Mouse (Mus musculus) olfactory bulb, adult 2 months (tissue): ENCODE measurements at regions not wholly inside any gene's neighbourhood (a gene's known extent, or its start where the extent isn't known, plus 50 kb on each side); places are given as distances from the start of the nearest gene placed in this dataset.

Experiments used
- H3K27ac ChIP-seq: fragments of 200-500 bp; 2 replicates; pipeline ENCODE4 v1.5.1; 2012; ENCODE audit warnings: low read depth, low read length; ENCODE audit not compliant: insufficient read depth
- H3K4me1 ChIP-seq: fragments of 200-500 bp; 2 replicates; pipeline ENCODE4 v1.6.1; 2012; ENCODE audit warnings: low read length; ENCODE audit not compliant: control insufficient read depth, insufficient read depth
- H3K4me3 ChIP-seq: fragments of 200-500 bp; 2 replicates; pipeline ENCODE4 v1.5.1; 2012; ENCODE audit warnings: mild to moderate bottlenecking, low read depth, low read length, moderate library complexity; ENCODE audit not compliant: insufficient read depth
- CTCF ChIP-seq: fragments of 200-500 bp; IDR thresholded peaks from 2 replicates; pipeline ENCODE4 v1.5.1; 2012; ENCODE audit warnings: low read depth, mild to moderate bottlenecking, low read length, moderate library complexity; ENCODE audit not compliant: insufficient read depth
- POLR2A ChIP-seq: fragments of 200-500 bp; IDR thresholded peaks from 2 replicates; pipeline ENCODE4 v1.6.1; 2012; ENCODE audit warnings: mild to moderate bottlenecking, low read depth, low read length, moderate library complexity; ENCODE audit not compliant: insufficient read depth
- WGBS: fragments of 180-500 bp; shearing (Covaris S2); methylation state at CpG from one replicate; pipeline ENCODE4 v1.1.7; 2018; 5-methylcytosine and 5-hydroxymethylcytosine counted together

DNA sequence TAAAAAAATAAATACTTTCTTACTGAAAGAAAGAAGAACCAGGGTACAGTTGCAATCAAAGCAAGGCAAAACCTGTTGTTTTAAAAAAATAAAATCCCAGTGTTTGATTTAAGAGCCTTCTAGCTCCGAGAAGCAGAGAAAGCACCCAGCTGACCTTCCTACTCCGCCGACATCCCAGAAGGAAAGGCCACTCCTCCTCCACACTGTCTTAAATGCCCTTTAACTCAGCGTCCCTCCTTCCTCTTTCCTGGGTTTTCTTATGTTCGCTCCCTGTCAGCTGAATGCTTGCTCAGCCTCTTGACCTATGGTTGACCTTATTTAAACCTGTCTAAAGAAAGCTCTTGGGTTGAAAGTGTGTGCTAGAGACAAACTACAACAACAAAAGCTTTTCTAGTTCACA lies 79.1 kb downstream of the Sptssa start:
- no peak overlapping the region for H3K4me3 ChIP-seq
- TF ChIP-seq CTCF (no peak), POLR2A (no peak)
- 51% methylated on average over 5 of the region's 5 CpGs for WGBS
- H3K4me1 ChIP-seq: no peaks in the 10 kb centered on the region
- H3K27ac ChIP-seq: no peak overlapping the region

DNA sequence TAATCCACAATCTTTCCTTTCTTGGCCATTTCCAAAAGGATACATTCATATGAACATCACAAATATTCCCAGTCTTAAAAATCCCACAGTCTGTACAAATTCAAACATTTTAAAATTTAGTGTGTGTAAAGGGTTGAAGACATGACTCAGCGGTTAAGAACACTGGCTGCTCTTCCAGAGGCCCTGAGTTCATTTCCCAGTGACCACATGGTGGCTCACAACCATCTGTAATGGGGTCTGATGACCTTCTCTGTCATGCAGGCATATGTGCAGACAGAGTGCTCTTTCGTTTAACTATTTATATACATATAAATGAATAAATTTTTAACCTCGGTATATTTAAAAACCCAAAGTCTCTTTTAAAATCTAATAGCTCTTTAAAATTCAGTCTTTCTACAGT lies 79.6 kb downstream of the Sptssa start:
- H3K4me1 ChIP-seq: no peaks in the 10 kb centered on the region
- no peak for TF ChIP-seq CTCF
- TF ChIP-seq POLR2A: no peak
- no peak overlapping the region for H3K4me3 ChIP-seq
- no peak overlapping the region for H3K27ac ChIP-seq
- 84% methylated on average over 3 of the region's 3 CpGs for WGBS

DNA sequence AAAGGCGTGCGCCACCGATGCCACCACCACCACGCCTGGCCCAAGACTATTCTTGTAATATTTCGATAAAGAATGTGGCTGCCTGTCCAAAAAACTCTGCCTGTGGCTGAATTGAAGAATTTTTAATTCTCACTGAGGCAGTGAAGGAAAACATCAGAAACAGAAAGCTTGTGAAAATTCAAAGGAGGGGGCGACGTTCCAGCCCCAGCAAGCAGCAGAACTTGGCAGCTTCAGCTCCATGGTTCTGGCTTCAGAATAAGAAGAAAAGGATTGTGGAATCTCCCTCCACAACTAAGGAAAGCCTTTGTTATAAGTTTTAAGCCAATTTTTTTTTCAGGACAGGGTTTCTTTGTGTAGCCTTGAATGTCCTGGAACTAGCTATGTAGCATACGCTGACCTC lies 83.5 kb downstream of the Sptssa start:
- no peak overlapping the region for H3K4me3 ChIP-seq
- no peaks in the 10 kb centered on the region for H3K4me1 ChIP-seq
- H3K27ac ChIP-seq: no peak overlapping the region
- TF ChIP-seq POLR2A: no peak
- TF ChIP-seq CTCF: no peak
- 86% methylated on average over 8 of the region's 8 CpGs for WGBS

DNA sequence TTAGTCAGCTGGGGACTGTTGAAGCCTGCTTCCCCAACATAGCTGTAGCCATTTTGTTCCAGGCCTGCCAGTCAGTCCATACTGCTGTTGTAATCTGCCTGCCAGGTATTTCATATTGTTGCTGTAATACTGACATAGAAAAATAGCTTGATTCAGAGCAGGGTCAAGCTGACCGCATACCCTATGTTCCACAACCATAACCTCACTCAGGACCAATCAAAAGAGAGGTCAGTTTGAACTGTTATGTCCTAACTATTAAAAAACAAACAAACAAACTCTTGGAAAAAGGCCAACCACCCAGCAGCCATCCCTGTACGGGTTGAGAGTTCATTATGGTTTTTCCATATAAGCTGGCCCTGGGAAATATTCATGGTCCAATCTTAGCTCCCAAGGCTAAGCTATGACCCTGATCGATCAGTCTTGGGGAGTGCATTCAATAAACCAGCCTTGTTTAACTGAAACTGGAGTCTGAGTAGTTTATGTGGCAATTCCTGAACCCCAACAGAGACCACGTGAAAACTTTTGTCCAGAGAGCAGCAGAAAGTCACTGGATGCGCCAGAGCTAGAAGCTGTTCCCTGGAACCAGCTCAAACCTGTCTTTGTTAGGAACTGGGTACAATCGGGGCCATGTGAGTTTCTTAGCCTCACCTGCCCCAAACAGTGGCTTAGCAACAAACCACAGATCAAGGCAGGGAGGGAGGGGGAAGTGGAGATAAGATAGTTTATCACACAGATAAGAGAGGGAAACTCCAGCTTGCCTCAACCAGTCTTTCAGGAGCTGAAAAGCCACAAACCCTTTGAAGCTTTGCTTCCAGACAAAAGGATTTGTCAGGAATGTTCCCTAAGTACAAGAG lies 88.1 kb downstream of the Sptssa start:
- no peak overlapping the region for H3K4me3 ChIP-seq
- no peak overlapping the region for H3K27ac ChIP-seq
- H3K4me1 ChIP-seq: no peaks in the 10 kb centered on the region
- 83% methylated on average over 6 of the region's 6 CpGs for WGBS
- TF ChIP-seq CTCF (no peak), POLR2A (no peak)

DNA sequence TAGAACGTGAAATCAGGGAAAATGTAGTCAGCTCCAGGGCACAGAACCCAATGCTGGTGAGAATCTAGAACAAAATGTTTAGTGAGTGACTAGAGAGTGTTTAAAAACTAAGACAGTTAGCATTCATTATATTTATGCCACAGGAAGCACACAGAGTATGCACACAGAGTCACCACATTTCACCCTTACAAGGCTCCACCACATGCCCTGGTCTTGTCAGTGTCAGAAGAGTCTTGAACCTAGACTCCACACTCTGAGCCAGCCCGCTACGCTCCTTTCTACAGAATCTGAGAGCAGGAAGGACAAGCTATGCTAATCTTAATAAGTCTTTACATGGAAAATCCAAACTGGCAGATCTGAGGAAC lies 89.0 kb downstream of the Sptssa start:
- TF ChIP-seq POLR2A (no peak), CTCF (no peak)
- WGBS: 78% methylated on average over 3 of the region's 3 CpGs
- Histone ChIP-seq H3K27ac (no peak overlapping the region), H3K4me3 (no peak overlapping the region), H3K4me1 (no peaks in the 10 kb centered on the region)

DNA sequence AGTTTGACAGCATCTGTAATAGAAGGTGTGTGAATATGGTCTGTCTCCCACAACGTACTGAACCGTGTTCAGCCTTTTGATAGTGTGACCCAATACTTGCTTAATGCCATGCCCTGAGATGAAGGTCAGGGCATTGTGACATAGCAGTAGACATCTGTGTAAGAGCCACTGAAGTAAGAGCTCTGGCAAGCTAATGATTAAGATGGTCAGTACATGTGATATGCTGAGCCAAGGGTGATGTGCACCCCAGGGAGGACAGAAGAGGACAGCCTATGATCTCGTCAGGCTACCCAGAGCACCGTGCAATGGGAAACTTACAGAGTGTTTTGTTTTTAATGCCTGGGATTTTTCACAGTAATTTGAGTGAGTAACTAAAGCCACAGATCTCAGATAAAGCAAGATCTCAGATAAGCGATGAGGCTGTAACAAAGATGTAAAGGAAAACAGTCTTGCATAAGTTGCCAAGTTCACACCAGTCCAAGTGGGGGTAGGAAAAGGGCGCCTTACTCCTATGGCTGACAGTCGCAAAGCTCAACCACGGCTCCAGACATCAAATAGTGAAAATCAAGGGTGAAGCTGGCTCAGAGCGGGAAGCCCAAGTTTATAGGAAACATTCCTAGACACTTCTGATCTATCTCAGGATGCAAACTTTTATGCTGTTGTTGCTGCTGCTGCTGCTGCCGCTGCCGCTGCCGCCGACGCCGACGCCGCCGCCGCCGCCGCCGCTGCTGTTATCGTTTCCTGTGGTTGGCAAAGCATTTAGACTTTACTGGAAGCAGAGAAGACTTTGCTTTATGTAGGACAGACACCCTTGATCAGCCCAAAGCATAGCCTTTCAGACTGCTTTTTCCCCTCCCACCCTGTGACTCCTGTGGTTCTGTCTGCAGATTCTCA lies 89.6 kb downstream of the Sptssa start:
- TF ChIP-seq CTCF (no peak), POLR2A (no peak)
- Histone ChIP-seq H3K27ac (no peak overlapping the region), H3K4me1 (no peaks in the 10 kb centered on the region), H3K4me3 (no peak overlapping the region)
- 94% methylated on average over 23 of the region's 23 CpGs for WGBS

DNA sequence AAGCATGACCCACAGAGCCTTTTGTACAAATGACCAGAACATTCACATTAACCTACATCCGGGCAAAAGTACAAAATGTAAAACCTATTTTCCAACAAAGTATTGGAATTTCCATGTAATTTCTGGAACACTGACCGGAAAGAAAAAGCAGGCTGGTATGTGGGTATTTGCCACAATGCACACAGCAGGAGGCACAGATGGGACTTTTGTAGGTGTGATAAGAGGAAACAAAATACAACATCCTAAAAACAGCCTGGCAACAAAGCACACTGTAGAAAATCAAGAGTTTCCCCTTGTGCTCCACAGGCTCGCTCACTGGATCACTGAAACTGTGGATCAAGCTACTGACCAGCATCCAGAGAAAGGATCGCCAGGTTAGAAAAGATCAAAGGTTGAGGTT lies 94.4 kb downstream of the Sptssa start:
- Histone ChIP-seq H3K27ac (no peak overlapping the region), H3K4me1 (no peaks in the 10 kb centered on the region), H3K4me3 (no peak overlapping the region)
- TF ChIP-seq POLR2A (no peak), CTCF (no peak)
- WGBS: 86% methylated on average over 4 of the region's 4 CpGs

DNA sequence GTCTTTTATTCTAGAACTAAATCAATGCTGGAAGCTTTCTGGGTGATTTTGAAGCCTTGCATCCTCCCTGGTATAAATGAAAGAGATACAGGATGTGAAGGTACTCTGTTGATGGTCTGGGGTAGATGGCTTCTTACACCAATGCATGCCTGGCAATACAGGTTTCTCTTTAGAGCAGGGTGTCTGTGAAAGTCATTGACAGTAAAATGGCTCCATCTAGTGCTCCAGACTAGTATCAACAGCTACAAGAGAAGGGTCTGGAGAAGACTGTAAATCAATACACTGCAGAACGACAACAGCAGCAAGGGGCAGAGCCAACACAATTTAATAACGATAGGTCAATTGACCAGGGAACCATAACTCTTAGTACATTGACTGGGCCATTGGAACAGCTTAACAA lies 98.3 kb downstream of the Sptssa start:
- Histone ChIP-seq H3K4me1 (no peaks in the 10 kb centered on the region), H3K27ac (no peak overlapping the region), H3K4me3 (no peak overlapping the region)
- WGBS: 33% methylated on average over 2 of the region's 2 CpGs
- TF ChIP-seq POLR2A (no peak), CTCF (no peak)

DNA sequence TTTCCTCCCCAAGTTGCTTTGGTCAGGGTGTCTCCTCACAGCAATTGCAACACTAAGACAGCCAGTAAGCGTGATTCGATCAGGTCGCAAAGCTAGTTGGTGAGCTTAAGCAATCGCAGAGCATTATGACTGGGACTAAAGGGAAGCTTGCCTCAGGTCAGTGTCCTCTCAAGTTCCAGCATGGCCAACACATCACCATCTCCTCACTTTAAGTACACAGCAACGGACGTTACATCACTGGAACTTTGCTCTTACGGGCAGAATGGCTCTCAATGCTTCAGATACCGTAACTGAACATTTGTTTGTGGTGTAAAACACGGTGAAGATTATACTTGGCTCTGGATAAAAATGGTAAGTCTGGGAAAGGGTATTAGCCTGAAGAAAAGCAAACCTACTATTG lies 106.7 kb downstream of the Sptssa start:
- TF ChIP-seq CTCF (no peak), POLR2A (no peak)

More for the DNA sequence above, 106.7 kb downstream of the Sptssa start:
- WGBS: 92% methylated on average over 9 of the region's 9 CpGs
- H3K4me1 ChIP-seq: no peaks in the 10 kb centered on the region
- no peak overlapping the region for H3K4me3 ChIP-seq
- no peak overlapping the region for H3K27ac ChIP-seq
